Mouse (Mus musculus) layer of hippocampus, adult 11-12 months (tissue): ENCODE results near the gene Mtx2.

ENCODE experiments used
- DNase-seq: peaks from one replicate; pipeline ENCODE4 v3.0.0; 2022; ENCODE audit warnings: low spot score

Gene Mtx2

DNA sequence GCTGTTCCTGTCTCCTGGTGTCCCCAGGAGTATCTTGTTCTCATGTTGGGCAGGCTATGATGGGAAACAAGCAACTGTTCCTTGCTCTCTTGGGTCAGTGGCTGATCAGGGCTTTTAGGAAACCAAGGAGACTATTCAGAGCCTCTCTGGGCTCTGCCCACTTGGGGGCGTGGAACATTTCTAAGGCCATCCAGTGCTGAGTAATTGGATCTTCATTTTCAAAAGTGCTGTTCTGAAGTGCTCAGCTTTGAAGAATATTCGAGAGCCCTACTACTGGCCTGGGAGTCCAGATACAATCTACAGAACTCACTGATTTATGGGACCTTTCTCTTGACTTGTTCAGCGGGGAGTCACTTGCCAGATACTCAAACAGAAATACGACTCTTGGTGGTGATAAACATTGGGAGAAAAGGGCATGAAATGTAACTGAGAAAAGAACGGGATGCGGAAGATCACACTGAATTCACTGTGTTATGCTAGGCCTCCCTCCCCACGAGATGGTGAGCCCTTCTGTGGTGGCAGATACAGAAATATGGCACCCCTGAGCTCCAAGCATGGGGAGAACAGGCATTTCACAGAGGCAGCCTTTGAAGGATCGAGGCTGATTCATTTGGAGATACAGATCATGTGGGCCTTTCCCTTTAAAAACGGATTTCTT is 92.4 kb downstream of the Mtx2 start:
- no peak for DNase-seq

DNA sequence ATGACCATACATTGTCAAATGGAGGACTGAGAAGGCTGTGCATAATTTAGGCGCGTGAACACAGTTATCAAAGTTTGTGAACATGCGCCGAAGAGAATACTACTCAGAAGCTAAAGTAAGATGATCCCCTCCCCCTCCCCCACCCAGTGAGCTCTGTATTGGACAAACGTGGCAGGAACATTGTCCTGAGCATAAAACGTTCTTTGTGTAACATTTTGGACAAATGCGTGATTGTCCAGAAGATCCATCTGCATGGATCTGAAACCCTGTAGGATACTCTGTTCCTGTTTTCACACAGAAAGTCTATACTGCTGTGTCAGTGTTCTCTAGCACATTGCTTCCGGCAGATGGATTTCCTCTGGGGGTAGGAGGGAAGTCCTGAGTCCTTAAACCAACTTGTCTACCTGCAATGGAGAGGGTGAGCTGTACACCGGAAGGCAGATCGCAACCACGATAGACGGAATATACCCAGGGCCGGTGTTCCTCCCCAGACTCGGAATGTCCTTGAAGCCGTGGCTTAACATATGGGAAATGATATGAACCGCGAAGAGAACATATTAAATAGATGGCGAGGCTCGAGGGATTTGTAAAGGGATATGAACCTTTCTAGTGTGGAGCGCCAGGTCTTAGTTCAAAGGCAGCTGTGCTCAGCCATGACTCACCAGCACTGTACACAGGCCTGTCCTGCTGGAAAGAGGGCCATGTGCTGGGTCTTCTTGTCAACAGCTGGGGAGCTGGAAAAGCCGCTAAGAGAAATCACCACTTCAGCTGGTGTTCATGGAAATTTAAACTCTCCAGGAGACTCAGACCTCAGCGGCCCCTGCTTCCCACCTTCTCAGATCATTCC is 100.6 kb downstream of the Mtx2 start:
- DNase-seq = peak; percentile 12
